Mouse (Mus musculus) large intestine, adult 2 months (tissue): ENCODE data around the gene Foxo1. TPM values are rescaled to one million over a fixed set of nuclear protein-coding genes. Genes with fewer than 3 reads are reported as not detected.

Source experiments
- DNase-seq: peaks from one replicate; pipeline ENCODE4 v3.0.0-alpha.2; 2012; ENCODE audit warnings: low read depth, low spot score
- WGBS: fragments of 180-500 bp; shearing (Covaris S2); methylation state at CpG from one replicate; pipeline ENCODE4 v1.1.7; 2018; 5-methylcytosine and 5-hydroxymethylcytosine counted together
- polyA plus RNA-seq: library from polyadenylated mRNA; depleted of rRNA; stranded (reverse); fragments of >200 nt; gene quantifications from 2 replicates; pipeline ENCODE4 v1.2.3, GENCODE M21; 2012

Foxo1 gene
- polyA plus RNA-seq, 1 experiment, result 6.2 TPM

GRCm38 (mm10) chr3:52298683-52299082, 30.5 kb downstream of the Foxo1 start:
- no peak for DNase-seq
- 82% methylated on average over 4 of the region's 4 CpGs for WGBS

- DNase-seq, result no peak
- 69% methylated on average over 2 of the region's 2 CpGs for WGBS
Measured at GRCm38 (mm10) chr3:52299376-52299775, 31.2 kb downstream of the Foxo1 start.

GRCm38 (mm10) chr3:52300517-52300916, 32.4 kb downstream of the Foxo1 start:
- 76% methylated on average over 6 of the region's 6 CpGs for WGBS
- DNase-seq, result no peak

- DNase-seq, result no peak
- WGBS, result 76% methylated on average over 5 of the region's 5 CpGs
Measured at GRCm38 (mm10) chr3:52303301-52303700, 35.2 kb downstream of the Foxo1 start.

- WGBS, result 53% methylated on average over 5 of the region's 5 CpGs
- DNase-seq, result no peak
Measured at GRCm38 (mm10) chr3:52308586-52309321, 40.6 kb downstream of the Foxo1 start.

GRCm38 (mm10) chr3:52320516-52321270, 52.6 kb downstream of the Foxo1 start:
- WGBS, result 93% methylated on average over 12 of the region's 12 CpGs
- no peak for DNase-seq

GRCm38 (mm10) chr3:52322401-52323385, 54.6 kb downstream of the Foxo1 start:
- 30% methylated on average over 9 of the region's 9 CpGs for WGBS
- no peak for DNase-seq

GRCm38 (mm10) chr3:52325006-52325405, 56.9 kb downstream of the Foxo1 start:
- DNase-seq, result no peak
- WGBS, result 98% methylated on average over 5 of the region's 5 CpGs

- no peak for DNase-seq
- WGBS, result 80% methylated on average over 6 of the region's 6 CpGs
Measured at GRCm38 (mm10) chr3:52326687-52327086, 58.6 kb downstream of the Foxo1 start.

GRCm38 (mm10) chr3:52327146-52327545, 59.0 kb downstream of the Foxo1 start:
- WGBS, result 81% methylated on average over 13 of the region's 13 CpGs
- DNase-seq, result no peak

GRCm38 (mm10) chr3:52331709-52332108, 63.6 kb downstream of the Foxo1 start:
- no peak for DNase-seq
- 90% methylated on average over 1 of the region's 1 CpGs for WGBS

- DNase-seq, result no peak
- WGBS, result 33% methylated on average over 4 of the region's 4 CpGs
Measured at GRCm38 (mm10) chr3:52338761-52339160, 70.6 kb downstream of the Foxo1 start.

GRCm38 (mm10) chr3:52340336-52341034, 72.3 kb downstream of the Foxo1 start:
- WGBS, result 53% methylated on average over 12 of the region's 12 CpGs
- no peak for DNase-seq

- WGBS, result 54% methylated on average over 3 of the region's 3 CpGs
- no peak for DNase-seq
Measured at GRCm38 (mm10) chr3:52342226-52342625, 74.1 kb downstream of the Foxo1 start.

- 30% methylated on average over 3 of the region's 3 CpGs for WGBS
- DNase-seq, result no peak
Measured at GRCm38 (mm10) chr3:52342801-52343200, 74.7 kb downstream of the Foxo1 start.

GRCm38 (mm10) chr3:52343270-52344070, 75.3 kb downstream of the Foxo1 start:
- DNase-seq, result no peak
- WGBS, result 82% methylated on average over 6 of the region's 6 CpGs

GRCm38 (mm10) chr3:52345881-52346280, 77.7 kb downstream of the Foxo1 start:
- DNase-seq, result no peak
- 98% methylated on average over 11 of the region's 11 CpGs for WGBS

GRCm38 (mm10) chr3:52346986-52347710, 79.0 kb downstream of the Foxo1 start:
- DNase-seq, result no peak
- WGBS, result 41% methylated on average over 4 of the region's 4 CpGs
